Mouse (Mus musculus) erythroblast, embryonic 14.5 days (primary cell): Measurements from ENCODE around the gene Speg. TPM values are rescaled to one million over a fixed set of nuclear protein-coding genes. Genes with fewer than 3 reads are reported as not detected.

Source experiments
- H3K27me3 ChIP-seq: 2 replicates; pipeline ENCODE4 v1.6.1; 2012; ENCODE audit warnings: inconsistent platforms; ENCODE audit not compliant: control insufficient read depth
- H3K36me3 ChIP-seq: 2 replicates; pipeline ENCODE4 v1.6.1; 2012; ENCODE audit warnings: mild to moderate bottlenecking, inconsistent platforms; ENCODE audit not compliant: control insufficient read depth
- H3K4me1 ChIP-seq: 2 replicates; pipeline ENCODE4 v1.6.1; 2012; ENCODE audit warnings: inconsistent platforms; ENCODE audit not compliant: control insufficient read depth
- H3K4me3 ChIP-seq: replicated peaks from 2 replicates; pipeline ENCODE3; 2012; ENCODE audit warnings: moderate library complexity, mild to moderate bottlenecking, inconsistent platforms
- H3K9me3 ChIP-seq: 2 replicates; pipeline ENCODE4 v1.6.1; 2012; ENCODE audit warnings: low read length, inconsistent platforms, mixed read lengths; ENCODE audit not compliant: control insufficient read depth
- GATA1 ChIP-seq: IDR thresholded peaks from 2 replicates; pipeline ENCODE4 v1.6.1; 2012; ENCODE audit warnings: low read length, inconsistent platforms, mixed read lengths
- TAL1 ChIP-seq: IDR thresholded peaks from 3 replicates; pipeline ENCODE4 v1.6.1; 2012; ENCODE audit warnings: low read length, inconsistent platforms, mixed read lengths
- polyA plus RNA-seq: library from polyadenylated mRNA; stranded (reverse); fragments of >175 nt; gene quantifications from 2 replicates; pipeline ENCODE4 v1.2.3, GENCODE M21; 2012

Gene Speg
- polyA plus RNA-seq, 1 experiment: 0.10 TPM

- no peaks in the 10 kb centered on the region; the same call in 1 of the 2 replicates for H3K9me3 ChIP-seq
- no peaks in the 10 kb centered on the region for H3K36me3 ChIP-seq
- no peak for TF ChIP-seq TAL1
- no peak for TF ChIP-seq GATA1
- H3K4me3 ChIP-seq: no peak overlapping the region
- peaks cover 67% of the 10 kb centered on the region for H3K27me3 ChIP-seq
- peaks cover 2% of the 10 kb centered on the region; the same call in 1 of the 2 replicates for H3K4me1 ChIP-seq
Observed at GRCm38 (mm10) chr1:75387469-75387928, 12.4 kb downstream of the Speg start.

- Histone ChIP-seq H3K9me3 (no peaks in the 10 kb centered on the region; the same call in 1 of the 2 replicates), H3K4me3 (no peak overlapping the region), H3K4me1 (peaks cover 2% of the 10 kb centered on the region; the same call in 1 of the 2 replicates), H3K36me3 (no peaks in the 10 kb centered on the region), H3K27me3 (peaks cover 59% of the 10 kb centered on the region)
- TF ChIP-seq TAL1: no peak
- TF ChIP-seq GATA1: no peak
Observed at GRCm38 (mm10) chr1:75387929-75388897, 13.1 kb downstream of the Speg start.

- TF ChIP-seq TAL1: no peak
- TF ChIP-seq GATA1: no peak
- Histone ChIP-seq H3K4me3 (no peak overlapping the region), H3K27me3 (peaks cover 53% of the 10 kb centered on the region), H3K9me3 (no peaks in the 10 kb centered on the region; the same call in 1 of the 2 replicates), H3K4me1 (peaks cover 2% of the 10 kb centered on the region; the same call in 1 of the 2 replicates), H3K36me3 (no peaks in the 10 kb centered on the region)
Observed at GRCm38 (mm10) chr1:75388898-75389515, 13.9 kb downstream of the Speg start.

GRCm38 (mm10) chr1:75393139-75393538 lies 18.0 kb downstream of the Speg start:
- no peak for TF ChIP-seq GATA1
- H3K4me3 ChIP-seq: no peak overlapping the region
- peaks cover 2% of the 10 kb centered on the region; the same call in 1 of the 2 replicates for H3K4me1 ChIP-seq
- H3K27me3 ChIP-seq: peaks cover 26% of the 10 kb centered on the region
- no peaks in the 10 kb centered on the region for H3K36me3 ChIP-seq
- H3K9me3 ChIP-seq: no peaks in the 10 kb centered on the region; the same call in 1 of the 2 replicates

GRCm38 (mm10) chr1:75393846-75394245 lies 18.7 kb downstream of the Speg start:
- Histone ChIP-seq H3K9me3 (no peaks in the 10 kb centered on the region), H3K36me3 (no peaks in the 10 kb centered on the region), H3K27me3 (peaks cover 19% of the 10 kb centered on the region), H3K4me1 (peaks cover under 1% of the 10 kb centered on the region; the same call in 1 of the 2 replicates), H3K4me3 (no peak overlapping the region)
- TF ChIP-seq GATA1 (no peak), TAL1 (no peak)

GRCm38 (mm10) chr1:75398761-75399402 lies 23.8 kb downstream of the Speg start:
- no peaks in the 10 kb centered on the region for H3K36me3 ChIP-seq
- peaks cover 2% of the 10 kb centered on the region; the same call in 1 of the 2 replicates for H3K4me1 ChIP-seq
- no peak overlapping the region for H3K4me3 ChIP-seq
- no peaks in the 10 kb centered on the region for H3K9me3 ChIP-seq
- H3K27me3 ChIP-seq: no peaks in the 10 kb centered on the region
- no peak for TF ChIP-seq GATA1
- no peak for TF ChIP-seq TAL1

GRCm38 (mm10) chr1:75399755-75400492 lies 24.8 kb downstream of the Speg start:
- H3K4me3 ChIP-seq: no peak overlapping the region
- H3K27me3 ChIP-seq: no peaks in the 10 kb centered on the region
- no peaks in the 10 kb centered on the region for H3K36me3 ChIP-seq
- no peaks in the 10 kb centered on the region for H3K9me3 ChIP-seq
- TF ChIP-seq TAL1 (no peak), GATA1 (no peak)
- peaks cover 2% of the 10 kb centered on the region; the same call in 1 of the 2 replicates for H3K4me1 ChIP-seq

- H3K27me3 ChIP-seq: no peaks in the 10 kb centered on the region
Observed at GRCm38 (mm10) chr1:75400493-75401115, 25.5 kb downstream of the Speg start.

More at GRCm38 (mm10) chr1:75400493-75401115, 25.5 kb downstream of the Speg start:
- H3K4me3 ChIP-seq: no peak overlapping the region
- H3K4me1 ChIP-seq: peaks cover 2% of the 10 kb centered on the region; the same call in 1 of the 2 replicates
- no peaks in the 10 kb centered on the region for H3K36me3 ChIP-seq
- TF ChIP-seq GATA1 (no peak), TAL1 (no peak)
- no peaks in the 10 kb centered on the region for H3K9me3 ChIP-seq
